Mouse (Mus musculus): Measurements from ENCODE around the gene Rngtt. TPM values are rescaled to one million over a fixed set of nuclear protein-coding genes. Genes with fewer than 3 reads are reported as not detected.
"Not testable (repeated sequence)": the region's sequence is repeated elsewhere in the genome, so short reads cannot be mapped to it uniquely, and the experiment has no call there.

Gene Rngtt
- polyA plus RNA-seq, 1 experiment from 2014 or later: 23.6 TPM

- WGBS (ENCODE audit: insufficient replicate concordance): 65% methylated on average over 12 of the region's 12 CpGs
- H3K4me1 ChIP-seq: peaks cover 4% of the 10 kb centered on the region; the same call in 1 of the 2 replicates
- no peak overlapping the region for H3K27ac ChIP-seq
- no peaks in the 10 kb centered on the region for H3K36me3 ChIP-seq
- H3K4me2 ChIP-seq: no peak overlapping the region
- H3K9me3 ChIP-seq (replicated peaks): no peaks in the 10 kb centered on the region
- H3K27me3 ChIP-seq (replicated peaks): 0 out of 2 replicates have a peak, but pooled peaks cover 9% of the 10 kb centered on the region
- ATAC-seq: no peak
- H3K9ac ChIP-seq: no peak overlapping the region
- H3K4me3 ChIP-seq: no peak overlapping the region
These were observed 20.9 kb upstream of the Rngtt start for GRCm38 (mm10) chr4:33289106-33289650.

GRCm38 (mm10) chr4:33290002-33290401 is 20.1 kb upstream of the Rngtt start, which contains the start of gene Pnrc1:
Gene Pnrc1, minus strand, starts transcription at chr4:33290163.
- no peak within 1 kb of the TSS for H3K27ac ChIP-seq
- WGBS (ENCODE audit: insufficient replicate concordance): 51% methylated on average over 3 of the region's 3 CpGs
- no peak within 1 kb of the TSS for H3K9ac ChIP-seq
- no peaks in the 10 kb centered on the region for H3K36me3 ChIP-seq
- H3K9me3 ChIP-seq (replicated peaks): no peaks in the 10 kb centered on the region
- no peak within 1 kb of the TSS for H3K4me3 ChIP-seq
- H3K4me1 ChIP-seq: peaks cover 4% of the 10 kb centered on the region; the same call in 1 of the 2 replicates
- no peak within 1 kb of the TSS for H3K4me2 ChIP-seq
- no peak for ATAC-seq
- 0 out of 2 replicates have a peak, but pooled peaks cover 11% of the 10 kb centered on the region for H3K27me3 ChIP-seq (replicated peaks)

GRCm38 (mm10) chr4:33290878-33291277 is 19.2 kb upstream of the Rngtt start:
- Histone ChIP-seq H3K4me2 (no peak overlapping the region), H3K9ac (no peak overlapping the region), H3K4me3 (no peak overlapping the region), H3K27ac (no peak overlapping the region), H3K4me1 (peaks cover 4% of the 10 kb centered on the region; the same call in 1 of the 2 replicates), H3K9me3 (replicated peaks) (no peaks in the 10 kb centered on the region), H3K36me3 (no peaks in the 10 kb centered on the region), H3K27me3 (replicated peaks) (peaks cover 15% of the 10 kb centered on the region; the same call in 1 of the 2 replicates)
- no peak for ATAC-seq
- WGBS (ENCODE audit: insufficient replicate concordance): 47% methylated on average over 4 of the region's 4 CpGs

GRCm38 (mm10) chr4:33292409-33293370 is 17.4 kb upstream of the Rngtt start:
- 10% methylated on average over 16 of the region's 16 CpGs for WGBS (ENCODE audit: insufficient replicate concordance)
- Histone ChIP-seq H3K4me2 (peak overlapping the region; percentile 19), H3K36me3 (no peaks in the 10 kb centered on the region), H3K4me3 (no peak overlapping the region), H3K27me3 (replicated peaks) (peaks cover 15% of the 10 kb centered on the region; the same call in 1 of the 2 replicates), H3K27ac (no peak overlapping the region), H3K9ac (no peak overlapping the region), H3K9me3 (replicated peaks) (no peaks in the 10 kb centered on the region), H3K4me1 (peaks cover 4% of the 10 kb centered on the region; the same call in 1 of the 2 replicates)
- ATAC-seq: peak; percentile 57

- not testable (repeated sequence) for ATAC-seq; H3K36me3 ChIP-seq; H3K4me3 ChIP-seq; H3K9ac ChIP-seq; H3K27me3 ChIP-seq (replicated peaks); H3K4me2 ChIP-seq; H3K4me1 ChIP-seq; H3K27ac ChIP-seq; H3K9me3 ChIP-seq (replicated peaks)
- WGBS (ENCODE audit: insufficient replicate concordance): 76% methylated on average over 6 of the region's 6 CpGs
These were observed 9.0 kb upstream of the Rngtt start for GRCm38 (mm10) chr4:33300891-33301665.

- Histone ChIP-seq H3K4me1 (no peaks in the 10 kb centered on the region), H3K4me2 (no peak overlapping the region), H3K27me3 (replicated peaks) (no peaks in the 10 kb centered on the region), H3K9ac (no peak overlapping the region), H3K4me3 (no peak overlapping the region), H3K27ac (no peak overlapping the region), H3K9me3 (replicated peaks) (0 out of 2 replicates have a peak, but pooled peaks cover 5% of the 10 kb centered on the region), H3K36me3 (no peaks in the 10 kb centered on the region)
- 76% methylated on average over 1 of the region's 1 CpGs for WGBS (ENCODE audit: insufficient replicate concordance)
- no peak for ATAC-seq
These were observed 7.1 kb upstream of the Rngtt start for GRCm38 (mm10) chr4:33303057-33303456.

- Histone ChIP-seq H3K4me3 (no peak overlapping the region), H3K27me3 (replicated peaks) (no peaks in the 10 kb centered on the region), H3K36me3 (0 out of 2 replicates have a peak, but pooled peaks cover under 1% of the 10 kb centered on the region), H3K9me3 (replicated peaks) (no peaks in the 10 kb centered on the region), H3K9ac (no peak overlapping the region), H3K4me2 (no peak overlapping the region), H3K4me1 (peaks cover 23% of the 10 kb centered on the region), H3K27ac (no peak overlapping the region)
- ATAC-seq: no peak
- WGBS (ENCODE audit: insufficient replicate concordance): 58% methylated on average over 4 of the region's 4 CpGs
These were observed 3.0 kb upstream of the Rngtt start for GRCm38 (mm10) chr4:33307146-33307545.

GRCm38 (mm10) chr4:33310840-33311437 is 828 bp downstream of the Rngtt start:
- ATAC-seq: no peak

GRCm38 (mm10) chr4:33314150-33314549 is 4.0 kb downstream of the Rngtt start:
- H3K27me3 ChIP-seq (replicated peaks); H3K4me2 ChIP-seq; H3K27ac ChIP-seq; H3K36me3 ChIP-seq; H3K4me3 ChIP-seq; H3K9me3 ChIP-seq (replicated peaks); H3K9ac ChIP-seq; ATAC-seq: not testable (repeated sequence)
- WGBS (ENCODE audit: insufficient replicate concordance): 92% methylated on average over 7 of the region's 8 CpGs
- H3K4me1 ChIP-seq: peaks cover 44% of the 10 kb centered on the region

More at GRCm38 (mm10) chr4:33310840-33311437, 828 bp downstream of the Rngtt start:
- 7% methylated on average over 12 of the region's 12 CpGs for WGBS (ENCODE audit: insufficient replicate concordance)
- Histone ChIP-seq H3K9me3 (replicated peaks) (no peaks in the 10 kb centered on the region), H3K27ac (peak overlapping the region; percentile 78), H3K36me3 (0 out of 2 replicates have a peak, but pooled peaks cover 6% of the 10 kb centered on the region), H3K9ac (peak overlapping the region; percentile 90), H3K4me2 (peak overlapping the region; percentile 86), H3K4me1 (peaks cover 35% of the 10 kb centered on the region), H3K4me3 (peak overlapping the region; percentile 99), H3K27me3 (replicated peaks) (no peaks in the 10 kb centered on the region)

- Histone ChIP-seq H3K4me1 (peaks cover 37% of the 10 kb centered on the region), H3K27ac (no peak overlapping the region), H3K9me3 (replicated peaks) (no peaks in the 10 kb centered on the region), H3K4me3 (no peak overlapping the region), H3K36me3 (peaks cover 12% of the 10 kb centered on the region), H3K4me2 (no peak overlapping the region), H3K27me3 (replicated peaks) (no peaks in the 10 kb centered on the region), H3K9ac (no peak overlapping the region)
- WGBS (ENCODE audit: insufficient replicate concordance): 62% methylated on average over 5 of the region's 5 CpGs
- no peak for ATAC-seq
These were observed 5.7 kb downstream of the Rngtt start for GRCm38 (mm10) chr4:33315840-33316239.

GRCm38 (mm10) chr4:33331147-33331546 is 21.0 kb downstream of the Rngtt start:
- no peak overlapping the region for H3K4me2 ChIP-seq
- no peaks in the 10 kb centered on the region for H3K9me3 ChIP-seq (replicated peaks)
- H3K4me1 ChIP-seq: peaks cover 6% of the 10 kb centered on the region
- H3K27ac ChIP-seq: peak overlapping the region; percentile 37; the same call in 1 of the 2 replicates
- no peaks in the 10 kb centered on the region for H3K27me3 ChIP-seq (replicated peaks)
- 54% methylated on average over 4 of the region's 4 CpGs for WGBS (ENCODE audit: insufficient replicate concordance)
- ATAC-seq: no peak
- H3K36me3 ChIP-seq: peaks cover 78% of the 10 kb centered on the region
- H3K9ac ChIP-seq: no peak overlapping the region
- no peak overlapping the region for H3K4me3 ChIP-seq
